Mouse (Mus musculus) intestine, postnatal 0 days (tissue): ENCODE results near the gene Skil. TPM values are rescaled to one million over a fixed set of nuclear protein-coding genes. Genes with fewer than 3 reads are reported as not detected.

Experiments
- ATAC-seq: fragments of 200-750 bp; cut with Nextera tagmentation; 2 replicates; pipeline ENCODE4 v1.8.0; 2017; ENCODE audit warnings: mild to moderate bottlenecking, moderate TSS enrichment, moderate library complexity
- H3K27ac ChIP-seq: fragments of 300-500 bp; sonication (generic); 2 replicates; pipeline ENCODE4 v1.5.1; 2014; ENCODE audit warnings: mild to moderate bottlenecking, low read depth, low read length, moderate library complexity
- H3K27me3 ChIP-seq: fragments of 300-500 bp; sonication (generic); replicated peaks from 2 replicates; pipeline ENCODE4 v1.6.1; 2014; ENCODE audit warnings: low read length, mixed read lengths; ENCODE audit not compliant: control insufficient read depth, insufficient read depth
- H3K36me3 ChIP-seq: fragments of 300-500 bp; sonication (generic); 2 replicates; pipeline ENCODE4 v1.6.1; 2014; ENCODE audit warnings: mild to moderate bottlenecking, moderate library complexity; ENCODE audit not compliant: control insufficient read depth, insufficient read depth
- H3K4me1 ChIP-seq: fragments of 300-500 bp; sonication (generic); replicated peaks from 2 replicates; pipeline ENCODE4 v1.6.1; 2014; ENCODE audit warnings: antibody characterized with exemption, low read length, mixed read lengths; ENCODE audit not compliant: control insufficient read depth, insufficient read depth
- H3K4me2 ChIP-seq: fragments of 300-500 bp; sonication (generic); replicated peaks from 2 replicates; pipeline ENCODE4 v1.6.1; 2014; ENCODE audit warnings: low read depth, mild to moderate bottlenecking, moderate library complexity
- H3K4me3 ChIP-seq: fragments of 300-500 bp; sonication (generic); 2 replicates; pipeline ENCODE4 v1.5.1; 2014; ENCODE audit warnings: low read depth, low read length
- H3K9ac ChIP-seq: fragments of 300-500 bp; sonication (generic); 2 replicates; pipeline ENCODE4 v1.6.1; 2014; ENCODE audit warnings: mild to moderate bottlenecking, low read depth, low read length
- H3K9me3 ChIP-seq: fragments of 300-500 bp; sonication (generic); 2 replicates; pipeline ENCODE4 v1.6.1; 2016; ENCODE audit warnings: mixed run types; ENCODE audit not compliant: control insufficient read depth
- CTCF ChIP-seq: sonication (generic); IDR thresholded peaks from 2 replicates; pipeline ENCODE4 v1.5.1; 2016; ENCODE audit warnings: low read depth, mild to moderate bottlenecking, control low read depth, antibody characterized with exemption, moderate library complexity
- WGBS: fragments of 180-500 bp; shearing (Covaris S2); extraction: QIAGEN DNeasy Blood & Tissue Kit; methylation state at CpG from one replicate; pipeline ENCODE4 v1.1.7; 2014; 5-methylcytosine and 5-hydroxymethylcytosine counted together
- polyA plus RNA-seq: library from polyadenylated mRNA; unstranded; fragments of >200 nt; fragmentation: Nextera tagmentation; extraction: Ambion mirVana; gene quantifications from 2 replicates; pipeline ENCODE4 v1.2.1, GENCODE M21; 2015

Skil gene
- polyA plus RNA-seq, 1 experiment from 2014 or later = 19.1 TPM

GRCm38 (mm10) chr3:31156126-31156525, 61.3 kb downstream of the Skil start:
- ATAC-seq = no peak
- no peaks in the 10 kb centered on the region for H3K9me3 ChIP-seq
- H3K27me3 ChIP-seq = no peaks in the 10 kb centered on the region
- 71% methylated on average over 3 of the region's 3 CpGs for WGBS
- no peaks in the 10 kb centered on the region for H3K4me1 ChIP-seq
- no peak overlapping the region for H3K27ac ChIP-seq
- H3K4me2 ChIP-seq = no peak overlapping the region
- no peak overlapping the region for H3K4me3 ChIP-seq
- no peak overlapping the region for H3K9ac ChIP-seq
- no peak for TF ChIP-seq CTCF
- H3K36me3 ChIP-seq = no peaks in the 10 kb centered on the region

GRCm38 (mm10) chr3:31157776-31158175, 62.9 kb downstream of the Skil start:
- no peak overlapping the region for H3K9ac ChIP-seq
- H3K9me3 ChIP-seq = no peaks in the 10 kb centered on the region
- no peak overlapping the region for H3K4me2 ChIP-seq
- no peak for ATAC-seq
- no peaks in the 10 kb centered on the region for H3K4me1 ChIP-seq
- no peak for TF ChIP-seq CTCF
- H3K27ac ChIP-seq = no peak overlapping the region
- no peak overlapping the region for H3K4me3 ChIP-seq
- H3K27me3 ChIP-seq = no peaks in the 10 kb centered on the region
- WGBS = 62% methylated on average over 15 of the region's 15 CpGs
- H3K36me3 ChIP-seq = no peaks in the 10 kb centered on the region

- H3K4me1 ChIP-seq = no peaks in the 10 kb centered on the region
- H3K9me3 ChIP-seq = no peaks in the 10 kb centered on the region
- no peak for TF ChIP-seq CTCF
- H3K36me3 ChIP-seq = no peaks in the 10 kb centered on the region
- no peak overlapping the region for H3K9ac ChIP-seq
- H3K4me2 ChIP-seq = no peak overlapping the region
- ATAC-seq = no peak
- WGBS = 80% methylated on average over 10 of the region's 10 CpGs
- no peak overlapping the region for H3K27ac ChIP-seq
- no peak overlapping the region for H3K4me3 ChIP-seq
- no peaks in the 10 kb centered on the region for H3K27me3 ChIP-seq
Measured at GRCm38 (mm10) chr3:31160046-31160445, 65.2 kb downstream of the Skil start.

GRCm38 (mm10) chr3:31161336-31161735, 66.5 kb downstream of the Skil start:
- no peak for TF ChIP-seq CTCF
- Histone ChIP-seq H3K36me3 (no peaks in the 10 kb centered on the region), H3K9me3 (no peaks in the 10 kb centered on the region), H3K4me3 (no peak overlapping the region), H3K27ac (no peak overlapping the region), H3K27me3 (no peaks in the 10 kb centered on the region), H3K4me2 (no peak overlapping the region), H3K4me1 (0 out of 2 replicates have a peak, but pooled peaks cover under 1% of the 10 kb centered on the region), H3K9ac (no peak overlapping the region)
- WGBS = 62% methylated on average over 6 of the region's 6 CpGs
- no peak for ATAC-seq

GRCm38 (mm10) chr3:31162860-31163259, 68.0 kb downstream of the Skil start:
- Histone ChIP-seq H3K4me3 (no peak overlapping the region), H3K27me3 (no peaks in the 10 kb centered on the region), H3K4me1 (0 out of 2 replicates have a peak, but pooled peaks cover 3% of the 10 kb centered on the region), H3K9ac (no peak overlapping the region), H3K27ac (no peak overlapping the region), H3K4me2 (no peak overlapping the region), H3K36me3 (no peaks in the 10 kb centered on the region), H3K9me3 (no peaks in the 10 kb centered on the region)
- WGBS = 91% methylated on average over 14 of the region's 14 CpGs
- TF ChIP-seq CTCF = no peak
- no peak for ATAC-seq

- Histone ChIP-seq H3K4me3 (no peak overlapping the region), H3K4me1 (0 out of 2 replicates have a peak, but pooled peaks cover 3% of the 10 kb centered on the region), H3K9ac (no peak overlapping the region), H3K4me2 (no peak overlapping the region), H3K27ac (no peak overlapping the region), H3K9me3 (no peaks in the 10 kb centered on the region), H3K36me3 (no peaks in the 10 kb centered on the region), H3K27me3 (no peaks in the 10 kb centered on the region)
- ATAC-seq = no peak
- 73% methylated on average over 3 of the region's 3 CpGs for WGBS
- no peak for TF ChIP-seq CTCF
Measured at GRCm38 (mm10) chr3:31165803-31166202, 70.9 kb downstream of the Skil start.

GRCm38 (mm10) chr3:31166365-31166871, 71.6 kb downstream of the Skil start:
- Histone ChIP-seq H3K36me3 (no peaks in the 10 kb centered on the region), H3K4me2 (no peak overlapping the region), H3K4me3 (no peak overlapping the region), H3K9me3 (no peaks in the 10 kb centered on the region), H3K9ac (no peak overlapping the region), H3K4me1 (0 out of 2 replicates have a peak, but pooled peaks cover 3% of the 10 kb centered on the region), H3K27me3 (no peaks in the 10 kb centered on the region), H3K27ac (no peak overlapping the region)
- WGBS = 56% methylated on average over 12 of the region's 12 CpGs
- no peak for ATAC-seq
- TF ChIP-seq CTCF = no peak

Other genes starting within 250 kb of the Skil start
- gene Gpr160, start 239.1 kb upstream of the Skil start, polyA plus RNA-seq = 12.8 and 14.4 TPM in 2 replicates
- 3.5 and 3.8 TPM in 2 replicates for gene Phc3, start 125.6 kb upstream of the Skil start, polyA plus RNA-seq
- 14.0 and 14.5 TPM in 2 replicates for gene Prkci, start 99.3 kb upstream of the Skil start, polyA plus RNA-seq
- 0.92 and 1.1 TPM in 2 replicates for gene Cldn11, start 54.9 kb downstream of the Skil start, polyA plus RNA-seq
- gene Slc7a14, start 215.3 kb downstream of the Skil start, polyA plus RNA-seq = 0.34 and 0.48 TPM in 2 replicates